Mouse (Mus musculus): Measurements from ENCODE around the gene Aknad1.

- no peak for TF ChIP-seq CTCF (IDR thresholded peaks at IDR 0.05; ENCODE audit: low read depth)
- no peak for TF ChIP-seq EP300 (IDR thresholded peaks at IDR 0.05; ENCODE audit: low read depth)
Observed at GRCm38 (mm10) chr3:108792420-108792819, 53.0 kb downstream of the Aknad1 start.

Data from liver, postnatal 0 days (tissue).